Mouse (Mus musculus) layer of hippocampus, adult 8-10 months (tissue): ENCODE measurements at regions not wholly inside any gene's neighbourhood (a gene's known extent, or its start where the extent isn't known, plus 50 kb on each side); places are given as distances from the start of the nearest gene placed in this dataset.

ENCODE experiments used
- DNase-seq, 2 experiments: peaks; one replicate each; pipeline ENCODE4 v3.0.0; 2022; ENCODE audit warnings: low spot score in 2 of 2

DNA sequence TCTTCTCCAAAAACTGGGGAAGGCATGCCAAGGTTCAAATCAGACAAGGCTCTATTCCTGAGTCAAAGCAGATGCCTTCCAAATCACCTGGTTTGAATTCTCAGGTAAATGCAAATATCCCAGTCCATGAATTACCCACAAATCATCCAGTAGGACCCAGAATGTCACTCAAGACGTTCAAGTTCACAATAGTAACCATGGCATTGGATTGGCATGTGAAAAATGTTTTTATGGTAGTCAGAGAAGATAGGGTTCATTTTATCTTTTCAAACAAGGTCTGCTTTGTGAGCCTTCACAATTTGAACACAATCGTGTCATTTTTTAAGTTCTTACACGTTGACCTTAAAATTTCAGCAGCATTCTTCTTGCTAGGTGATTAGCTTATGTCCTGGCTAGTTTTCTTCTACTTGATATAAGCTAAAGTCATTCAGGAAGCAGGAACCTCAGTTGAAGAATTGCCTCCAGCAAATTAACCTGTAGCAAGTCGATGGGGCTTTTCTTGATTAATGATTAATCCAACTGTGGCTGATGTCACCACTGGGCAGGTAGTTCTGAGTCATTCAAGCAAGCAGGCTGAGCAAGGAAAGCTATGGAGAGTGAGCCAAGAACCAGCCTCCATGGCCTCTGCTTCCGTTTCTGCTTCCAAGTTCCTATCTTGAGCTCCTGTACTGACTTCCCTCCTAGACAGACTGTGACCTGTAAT, 165.3 kb upstream of the Sox11 start:
- no peak for DNase-seq

- no peak for DNase-seq
Observed at GRCm38 (mm10) chr12:27502716-27503486, 160.5 kb upstream of the Sox11 start.

DNA sequence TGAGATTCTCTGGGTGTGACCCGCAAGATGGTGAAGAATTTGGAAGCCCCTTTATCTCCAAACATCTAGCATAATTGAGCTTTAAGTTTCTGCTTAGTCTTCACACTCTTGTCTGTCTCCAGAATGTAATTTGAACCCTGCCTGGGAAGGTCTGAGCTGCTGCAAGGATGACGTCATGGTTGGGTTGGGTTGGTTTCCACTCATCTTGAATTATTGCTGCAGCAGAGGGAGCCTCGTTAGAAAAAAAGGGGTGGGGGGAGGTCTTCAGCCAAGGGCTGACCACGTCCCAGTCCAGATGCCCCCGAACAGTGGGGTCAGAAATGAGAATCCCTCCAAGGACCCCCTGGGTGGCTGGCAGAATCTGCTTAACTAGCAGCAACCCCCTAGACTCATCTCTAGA, 158.1 kb upstream of the Sox11 start:
- DNase-seq, result no peak

DNA sequence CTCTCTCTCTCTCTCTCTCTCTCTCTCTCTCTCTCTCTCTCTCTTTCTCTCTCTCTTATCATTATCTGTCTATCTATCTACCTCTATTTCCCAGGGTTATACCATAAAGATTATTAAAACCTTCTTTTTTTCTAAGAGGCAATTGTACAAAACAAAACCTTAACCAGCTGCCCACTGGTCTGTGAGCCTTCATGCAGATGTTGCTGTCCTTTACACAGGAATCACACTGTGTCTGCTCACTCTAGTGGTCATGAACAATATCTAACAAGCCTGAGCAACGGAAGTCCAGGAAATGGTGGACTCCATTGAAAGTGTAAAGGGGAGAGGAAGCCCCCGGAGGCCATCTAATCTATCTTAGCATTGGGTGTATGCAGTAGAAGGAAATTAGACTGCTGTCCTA, 156.9 kb upstream of the Sox11 start:
- no peak for DNase-seq

DNA sequence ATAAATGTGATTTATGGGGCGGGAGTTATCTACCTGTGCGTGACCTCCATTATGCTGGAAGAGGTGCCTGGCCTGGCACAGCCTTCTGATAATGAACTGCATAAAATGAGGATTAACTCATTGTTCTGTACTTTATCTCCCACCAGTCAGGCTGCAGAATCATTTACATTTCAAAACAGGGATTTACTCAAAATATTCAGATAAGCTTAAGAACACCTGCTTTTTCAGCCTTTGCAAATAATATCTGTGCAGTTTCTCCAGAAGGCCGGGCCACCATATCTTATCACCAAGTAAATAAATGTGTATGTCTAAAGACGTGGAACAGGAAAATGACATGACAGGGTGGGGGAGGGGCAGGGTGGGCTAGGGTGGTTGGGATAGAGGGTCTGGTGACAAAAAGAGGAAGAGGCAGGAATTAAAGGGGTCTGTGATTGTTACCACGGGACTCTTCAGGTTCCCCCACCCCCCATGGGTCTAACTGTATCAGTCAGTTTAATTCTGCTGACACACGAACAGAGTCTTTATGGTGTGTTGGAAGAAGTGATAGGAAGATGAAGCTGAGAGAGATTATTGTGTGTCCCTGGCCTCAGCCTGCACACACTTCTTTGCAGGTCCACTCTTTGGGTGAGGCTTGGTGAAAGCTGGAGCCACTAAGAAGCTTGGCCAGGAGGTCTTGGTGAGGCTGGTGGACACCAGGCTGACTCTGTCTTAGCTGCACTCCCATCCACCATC, 154.6 kb upstream of the Sox11 start:
- no peak for DNase-seq

- no peak for DNase-seq
Observed at GRCm38 (mm10) chr12:27492270-27492669, 149.9 kb upstream of the Sox11 start.

- no peak for DNase-seq
Observed at GRCm38 (mm10) chr12:27481230-27481629, 138.9 kb upstream of the Sox11 start.

GRCm38 (mm10) chr12:27479601-27480001, 137.2 kb upstream of the Sox11 start:
- peak; percentile 43 to 57 for DNase-seq

GRCm38 (mm10) chr12:27474631-27475030, 132.3 kb upstream of the Sox11 start:
- DNase-seq, result peak in 1 of 2 experiments; percentile 9

DNA sequence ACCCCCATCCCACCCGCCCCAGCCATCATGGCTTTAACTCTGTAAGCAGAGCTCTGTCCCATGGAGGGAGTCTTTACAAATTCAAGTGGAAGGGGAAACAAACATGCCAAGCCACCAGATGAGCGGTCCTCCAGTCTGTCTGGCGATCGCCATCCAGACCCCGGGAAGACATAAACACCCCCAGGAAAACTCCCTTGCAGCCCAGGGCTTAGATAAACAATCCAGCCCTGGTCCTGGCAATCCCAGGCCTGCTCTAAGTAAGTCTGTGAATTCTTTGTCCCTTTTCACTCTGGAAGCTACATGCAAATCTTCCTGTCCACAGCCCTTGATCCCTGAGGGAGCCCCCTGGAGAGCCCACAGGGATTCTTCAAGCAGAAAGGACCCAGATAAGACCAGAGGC, 129.2 kb upstream of the Sox11 start:
- no peak for DNase-seq

DNA sequence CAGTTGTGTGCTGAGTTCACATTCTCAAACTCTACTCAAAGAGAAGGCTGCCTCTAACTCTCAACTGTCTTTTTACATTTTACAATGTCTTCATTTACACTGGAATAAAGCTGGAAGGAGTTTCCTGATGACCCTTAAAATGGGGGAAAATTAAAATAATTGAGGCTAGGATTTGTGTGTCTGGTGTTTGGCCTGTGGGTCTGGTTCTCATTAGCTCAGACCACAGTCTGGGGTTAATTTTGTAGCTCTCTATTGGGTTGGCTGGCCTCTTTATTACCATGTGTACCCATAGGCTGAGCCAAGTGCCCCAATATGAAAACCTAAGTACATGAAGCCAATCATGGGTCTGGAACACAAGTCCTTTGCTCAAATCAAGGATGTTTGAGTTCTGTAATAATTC, 128.0 kb upstream of the Sox11 start:
- no peak for DNase-seq

DNA sequence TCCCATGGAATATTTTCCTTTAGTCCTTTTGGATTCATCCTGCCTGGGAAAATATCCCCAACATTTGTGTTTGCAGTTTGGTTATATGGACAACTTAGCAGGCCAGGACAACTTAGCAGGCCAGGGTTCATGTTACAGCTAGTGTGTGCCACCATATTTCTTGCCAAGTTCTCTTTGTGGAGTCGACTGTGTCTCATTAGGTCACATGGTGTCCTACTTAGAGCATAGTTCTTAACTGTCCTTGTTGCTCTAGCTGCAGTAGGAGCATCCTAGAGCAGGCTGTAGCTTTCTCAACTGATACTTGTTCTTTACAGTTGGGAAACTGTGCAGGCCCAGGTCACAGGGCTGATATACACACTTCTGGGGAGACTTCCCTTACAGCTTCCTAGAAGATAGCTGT, 126.4 kb upstream of the Sox11 start:
- DNase-seq, result no peak

GRCm38 (mm10) chr12:27468141-27468540, 125.8 kb upstream of the Sox11 start:
- DNase-seq, result no peak

GRCm38 (mm10) chr12:27465499-27466150, 123.3 kb upstream of the Sox11 start:
- no peak for DNase-seq

DNA sequence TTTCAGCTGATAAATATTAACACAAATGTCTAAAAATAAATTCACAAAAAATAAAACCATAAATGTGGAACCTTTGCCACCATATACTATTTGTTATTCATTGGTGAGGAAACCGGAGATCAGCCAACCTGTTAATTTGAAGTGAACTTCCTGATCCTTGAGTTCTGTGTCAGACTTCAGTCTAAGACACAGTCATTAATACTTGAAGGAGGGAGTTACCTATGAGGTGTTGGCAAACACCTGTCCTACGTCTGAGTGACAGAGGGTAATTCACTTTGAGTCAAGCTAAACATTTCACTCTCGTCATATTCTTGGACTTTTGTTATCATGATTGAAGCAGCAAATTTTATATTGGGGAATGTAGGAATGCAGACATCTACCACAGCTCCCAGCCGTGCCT, 116.3 kb upstream of the Sox11 start:
- no peak for DNase-seq

DNA sequence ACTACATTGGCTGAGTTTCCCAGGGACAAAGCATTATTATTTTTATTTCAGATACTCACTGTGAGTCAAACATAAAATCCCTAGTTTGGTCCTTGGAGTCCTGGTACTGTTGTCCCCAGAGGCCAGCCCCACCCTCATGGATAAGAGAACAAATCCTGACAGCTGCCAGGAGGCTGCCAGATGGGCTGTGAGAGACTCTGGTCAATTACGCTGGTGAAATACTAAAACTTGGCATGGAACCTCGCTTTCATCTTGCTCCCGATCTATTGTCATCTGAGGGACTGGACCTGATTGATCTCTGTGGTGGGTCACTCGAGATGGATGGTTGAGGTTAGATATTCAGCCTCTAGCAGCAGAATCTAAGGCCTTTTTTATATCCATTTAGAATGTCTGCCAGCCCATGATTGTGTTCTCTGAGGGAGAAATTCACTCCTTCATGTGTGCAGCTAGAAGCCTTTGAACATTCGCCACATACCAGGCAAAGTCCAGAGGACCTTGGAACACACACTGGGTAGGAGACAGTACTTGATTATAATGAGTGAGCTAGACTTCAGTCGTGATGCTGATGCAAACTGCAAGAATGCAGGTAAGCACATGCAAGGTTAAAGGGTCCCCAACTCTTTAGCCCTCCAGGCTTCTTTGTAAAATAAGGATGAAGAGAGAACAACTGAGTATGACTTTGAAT, 95.4 kb upstream of the Sox11 start:
- no peak for DNase-seq

GRCm38 (mm10) chr12:27431338-27431737, 89.0 kb upstream of the Sox11 start:
- DNase-seq, result no peak

DNA sequence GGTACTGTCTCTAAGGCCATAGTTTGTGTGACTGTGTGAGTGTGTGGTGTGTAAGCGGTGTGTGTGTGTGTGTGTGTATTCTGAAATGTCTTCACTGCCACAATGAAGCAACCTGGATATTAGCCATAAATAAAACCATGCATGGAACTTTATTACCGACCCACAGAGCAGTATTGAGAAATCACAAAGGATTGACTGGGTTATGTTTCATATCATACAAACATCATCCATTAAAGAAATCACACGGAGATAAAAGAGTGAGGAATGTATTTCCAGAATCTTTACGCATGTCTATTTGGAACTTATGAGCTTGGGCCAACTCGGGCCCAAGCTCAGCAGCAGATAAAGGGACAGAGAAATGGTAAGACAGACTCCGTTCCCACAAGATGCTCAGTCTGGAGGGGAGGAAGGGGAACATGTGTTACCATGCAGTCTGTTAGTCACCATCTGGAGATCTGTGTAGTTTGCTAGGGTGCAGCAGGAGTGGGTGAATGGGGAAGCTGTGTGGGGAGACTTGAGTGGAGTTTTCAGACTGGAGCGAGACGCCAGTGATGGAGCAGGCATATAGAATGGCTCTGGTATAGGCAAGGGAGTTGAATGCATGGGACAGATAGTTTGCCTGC, 75.1 kb upstream of the Sox11 start:
- DNase-seq, result peak; percentile 37 to 54

GRCm38 (mm10) chr12:27410555-27410954, 68.2 kb upstream of the Sox11 start:
- DNase-seq, result no peak

DNA sequence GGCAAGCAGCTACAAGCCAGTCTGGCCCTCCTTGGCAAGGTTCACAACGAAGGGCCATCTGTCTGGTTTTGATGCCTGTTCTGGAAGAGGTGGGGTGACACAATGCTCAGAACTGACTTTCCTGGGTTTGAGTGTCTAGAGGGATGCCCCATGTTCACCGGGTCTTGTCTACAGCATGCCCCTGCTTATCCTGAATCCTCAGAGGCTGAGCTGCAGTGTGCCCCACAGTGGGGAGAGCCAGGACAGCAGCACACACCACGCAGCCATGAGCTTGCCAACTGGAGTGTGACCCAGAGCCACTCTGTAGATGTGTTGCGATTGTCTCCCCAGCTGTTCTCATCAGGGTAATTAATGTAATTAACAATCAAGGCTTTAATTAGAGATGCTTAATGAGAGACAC, 66.1 kb upstream of the Sox11 start:
- no peak for DNase-seq

DNA sequence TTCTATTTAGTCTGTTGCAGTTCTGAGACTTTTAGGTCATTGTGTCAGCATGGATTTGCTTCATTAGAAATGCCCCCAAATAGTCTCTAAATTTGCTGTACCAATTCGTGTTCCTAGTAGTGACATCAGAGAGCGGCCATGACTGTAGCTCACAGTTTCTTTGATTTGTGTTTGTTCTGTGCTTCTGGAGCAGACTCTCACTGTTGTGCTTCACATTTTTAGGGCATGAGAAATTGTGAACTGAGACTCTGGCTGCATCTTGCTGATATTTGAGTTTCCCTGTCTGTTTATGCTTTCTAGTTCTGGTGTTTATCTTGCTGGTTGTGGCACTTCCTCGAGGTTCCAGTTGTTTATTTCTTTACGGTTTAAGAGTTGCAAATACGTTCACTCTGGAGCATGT, 57.0 kb upstream of the Sox11 start:
- DNase-seq, result no peak
